Mouse (Mus musculus) hindbrain, embryonic 16.5 days (tissue): ENCODE data around the gene Trappc12. TPM values are rescaled to one million over a fixed set of nuclear protein-coding genes. Genes with fewer than 3 reads are reported as not detected.

ENCODE experiments used
- ATAC-seq: fragments of 200-750 bp; cut with Nextera tagmentation; 2 replicates; pipeline ENCODE4 v1.8.0; 2017; ENCODE audit warnings: moderate TSS enrichment, moderate library complexity
- H3K27ac ChIP-seq: fragments of 300-500 bp; sonication (generic); 2 replicates; pipeline ENCODE4 v1.5.1; 2014; ENCODE audit warnings: low read depth, mild to moderate bottlenecking, control low read depth, low read length, moderate library complexity
- H3K27me3 ChIP-seq: fragments of 300-500 bp; sonication (generic); replicated peaks from 2 replicates; pipeline ENCODE4 v1.6.1; 2014; ENCODE audit warnings: low read length; ENCODE audit not compliant: control insufficient read depth, insufficient read depth
- H3K36me3 ChIP-seq: fragments of 300-500 bp; sonication (generic); 2 replicates; pipeline ENCODE4 v1.6.1; 2014; ENCODE audit warnings: mild to moderate bottlenecking, low read length, moderate library complexity, mixed read lengths; ENCODE audit not compliant: control insufficient read depth, insufficient read depth
- H3K4me1 ChIP-seq: fragments of 300-500 bp; sonication (generic); 2 replicates; pipeline ENCODE4 v1.6.1; 2014; ENCODE audit warnings: low read depth, low read length; ENCODE audit not compliant: control insufficient read depth, insufficient read depth
- H3K4me2 ChIP-seq: fragments of 300-500 bp; sonication (generic); 2 replicates; pipeline ENCODE4 v1.6.1; 2014; ENCODE audit warnings: mild to moderate bottlenecking, low read length, control low read depth, moderate library complexity
- H3K4me3 ChIP-seq: fragments of 300-500 bp; sonication (generic); 2 replicates; pipeline ENCODE4 v1.5.1; 2014; ENCODE audit warnings: mild to moderate bottlenecking, low read length, control low read depth, moderate library complexity
- H3K9ac ChIP-seq: fragments of 300-500 bp; sonication (generic); 2 replicates; pipeline ENCODE4 v1.6.1; 2014; ENCODE audit warnings: low read depth, mild to moderate bottlenecking, control low read depth, low read length, moderate library complexity
- H3K9me3 ChIP-seq: fragments of 300-500 bp; sonication (generic); 2 replicates; pipeline ENCODE4 v1.6.1; 2014; ENCODE audit warnings: mild to moderate bottlenecking, low read length, moderate library complexity; ENCODE audit not compliant: control insufficient read depth
- WGBS: fragments of 180-500 bp; shearing (Covaris S2); extraction: QIAGEN DNeasy Blood & Tissue Kit; methylation state at CpG from one replicate; pipeline ENCODE4 v1.1.7; 2014; 5-methylcytosine and 5-hydroxymethylcytosine counted together
- polyA plus RNA-seq: library from polyadenylated mRNA; unstranded; fragments of >200 nt; fragmentation: Nextera tagmentation; extraction: Ambion mirVana; gene quantifications from 2 replicates; pipeline ENCODE4 v1.2.1, GENCODE M21; 2015

Gene Trappc12
- polyA plus RNA-seq, 1 experiment from 2014 or later, result 41.4 TPM

GRCm38 (mm10) chr12:28700101-28700511 lies 50.2 kb downstream of the Trappc12 start:
- ATAC-seq, result peak; percentile 37
- Histone ChIP-seq H3K27me3 (no peaks in the 10 kb centered on the region), H3K36me3 (peaks cover 6% of the 10 kb centered on the region; the same call in 1 of the 2 replicates), H3K4me3 (no peak overlapping the region), H3K4me2 (no peak overlapping the region), H3K9me3 (no peaks in the 10 kb centered on the region), H3K4me1 (peaks cover 28% of the 10 kb centered on the region), H3K9ac (peak overlapping the region; percentile 61), H3K27ac (peak overlapping the region; percentile 83)
- 21% methylated on average over 3 of the region's 3 CpGs for WGBS

- no peaks in the 10 kb centered on the region for H3K27me3 ChIP-seq
- peak; percentile 57; the same call in 1 of the 2 replicates for ATAC-seq
- no peak overlapping the region for H3K4me3 ChIP-seq
- H3K9ac ChIP-seq, result peak overlapping the region; percentile 61
- peaks cover 6% of the 10 kb centered on the region; the same call in 1 of the 2 replicates for H3K36me3 ChIP-seq
- WGBS, result 4% methylated on average over 6 of the region's 6 CpGs
- H3K4me2 ChIP-seq, result no peak overlapping the region
- H3K27ac ChIP-seq, result peak overlapping the region; percentile 83
- peaks cover 24% of the 10 kb centered on the region for H3K4me1 ChIP-seq
- no peaks in the 10 kb centered on the region for H3K9me3 ChIP-seq
Observed at GRCm38 (mm10) chr12:28699656-28700055, 50.6 kb downstream of the Trappc12 start.

DNA sequence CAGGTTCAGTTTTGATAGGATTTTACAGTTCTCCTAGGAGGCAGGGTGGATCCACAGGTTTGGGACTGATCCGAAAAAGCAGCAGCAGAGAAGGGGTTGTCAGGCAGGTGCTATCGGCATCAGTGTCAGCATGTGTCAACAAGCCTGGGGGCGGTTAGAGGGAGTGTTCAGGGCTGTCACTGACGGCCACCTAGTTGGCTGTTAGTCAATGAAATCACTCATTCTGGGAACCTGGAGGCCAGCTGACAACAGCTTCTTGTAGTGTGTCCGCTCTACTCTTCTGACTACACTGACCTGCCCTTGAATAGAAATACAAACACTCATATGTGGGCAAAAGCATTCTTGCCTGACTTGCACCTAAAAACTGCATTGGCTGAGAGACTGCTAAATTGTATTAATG lies 51.2 kb downstream of the Trappc12 start:
- WGBS, result 62% methylated on average over 5 of the region's 5 CpGs
- Histone ChIP-seq H3K9ac (peak overlapping the region; percentile 41; the same call in 1 of the 2 replicates), H3K9me3 (no peaks in the 10 kb centered on the region), H3K4me1 (peaks cover 20% of the 10 kb centered on the region), H3K4me3 (no peak overlapping the region), H3K36me3 (peaks cover 6% of the 10 kb centered on the region; the same call in 1 of the 2 replicates), H3K4me2 (no peak overlapping the region), H3K27me3 (no peaks in the 10 kb centered on the region), H3K27ac (peak overlapping the region; percentile 65)
- ATAC-seq, result no peak

GRCm38 (mm10) chr12:28697821-28698595 lies 52.3 kb downstream of the Trappc12 start:
- Histone ChIP-seq H3K4me1 (peaks cover 20% of the 10 kb centered on the region), H3K9ac (no peak overlapping the region), H3K4me3 (no peak overlapping the region), H3K36me3 (peaks cover 6% of the 10 kb centered on the region; the same call in 1 of the 2 replicates), H3K27ac (no peak overlapping the region), H3K4me2 (no peak overlapping the region), H3K27me3 (no peaks in the 10 kb centered on the region), H3K9me3 (no peaks in the 10 kb centered on the region)
- ATAC-seq, result no peak
- WGBS, result 71% methylated on average over 14 of the region's 14 CpGs

DNA sequence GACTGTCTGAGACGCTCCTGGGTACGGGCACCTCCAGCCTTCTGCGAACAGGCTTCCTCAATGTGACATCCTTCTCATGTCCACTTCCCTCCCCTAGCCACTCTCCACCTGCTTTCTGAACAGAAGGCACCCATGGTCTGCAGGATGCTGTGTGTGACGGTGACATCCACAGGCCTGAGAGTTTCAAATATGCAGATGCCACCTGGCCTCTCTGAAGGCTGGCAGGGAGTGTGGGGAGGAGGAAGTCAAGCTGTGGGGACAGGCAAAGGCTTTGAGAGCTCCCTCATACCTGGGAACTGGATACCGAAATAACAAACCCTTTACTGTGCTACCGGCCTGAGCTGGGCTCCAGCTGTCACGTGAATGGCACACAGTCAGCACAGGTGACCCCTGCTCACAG lies 55.5 kb downstream of the Trappc12 start:
- H3K4me2 ChIP-seq, result no peak overlapping the region
- peaks cover 17% of the 10 kb centered on the region for H3K36me3 ChIP-seq
- no peaks in the 10 kb centered on the region for H3K9me3 ChIP-seq
- no peak overlapping the region for H3K27ac ChIP-seq
- no peak overlapping the region; the same call in 1 of the 2 replicates for H3K9ac ChIP-seq
- 92% methylated on average over 7 of the region's 7 CpGs for WGBS
- H3K4me3 ChIP-seq, result no peak overlapping the region
- no peak for ATAC-seq
- no peaks in the 10 kb centered on the region for H3K27me3 ChIP-seq
- H3K4me1 ChIP-seq, result peaks cover under 1% of the 10 kb centered on the region; the same call in 1 of the 2 replicates

DNA sequence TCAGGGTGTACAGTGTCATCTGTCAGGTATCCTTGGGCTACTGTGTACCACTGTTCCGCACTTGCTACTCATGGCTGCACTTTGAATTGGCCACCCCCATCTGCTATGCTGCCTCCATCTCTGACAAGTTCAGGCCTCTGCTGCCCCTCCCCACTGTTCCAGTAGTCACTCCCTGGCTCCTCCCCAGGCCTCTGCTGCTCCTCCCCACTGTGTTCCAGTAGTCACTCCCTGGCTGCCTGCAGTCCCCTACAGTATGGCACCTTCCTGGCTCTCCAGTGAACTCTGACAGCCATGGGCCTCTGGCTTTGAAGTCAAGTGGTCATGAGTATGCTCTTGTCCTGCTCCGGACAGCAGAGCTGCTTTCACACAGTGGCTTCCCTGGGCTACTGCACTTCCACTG lies 56.0 kb downstream of the Trappc12 start:
- H3K9me3 ChIP-seq, result no peaks in the 10 kb centered on the region
- H3K4me3 ChIP-seq, result no peak overlapping the region
- WGBS, result 92% methylated on average over 2 of the region's 2 CpGs
- no peaks in the 10 kb centered on the region for H3K27me3 ChIP-seq
- no peaks in the 10 kb centered on the region for H3K4me1 ChIP-seq
- H3K27ac ChIP-seq, result no peak overlapping the region
- H3K9ac ChIP-seq, result no peak overlapping the region
- H3K4me2 ChIP-seq, result no peak overlapping the region
- no peak for ATAC-seq
- peaks cover 17% of the 10 kb centered on the region for H3K36me3 ChIP-seq

DNA sequence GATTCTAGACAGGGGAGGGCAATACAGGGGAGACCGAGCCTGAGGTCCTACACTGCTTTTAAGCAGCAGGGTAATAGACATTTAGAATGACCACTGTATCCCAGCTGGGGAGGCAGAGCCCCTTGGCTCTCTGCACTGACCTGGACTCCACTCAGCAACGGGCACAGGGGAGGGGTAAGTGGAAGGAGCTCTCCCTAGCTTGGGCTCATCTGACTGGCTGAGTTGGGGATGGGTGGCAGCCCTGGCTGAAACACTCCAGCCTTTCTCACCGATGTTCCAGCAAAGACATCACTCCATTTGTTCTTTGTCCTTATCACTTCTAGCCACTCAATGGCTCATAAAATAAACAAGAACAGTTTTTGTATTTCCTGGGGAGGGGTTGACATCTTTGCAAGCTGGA lies 56.5 kb downstream of the Trappc12 start:
- Histone ChIP-seq H3K27me3 (no peaks in the 10 kb centered on the region), H3K27ac (no peak overlapping the region), H3K9ac (no peak overlapping the region), H3K9me3 (no peaks in the 10 kb centered on the region), H3K4me3 (no peak overlapping the region), H3K4me2 (no peak overlapping the region), H3K4me1 (no peaks in the 10 kb centered on the region), H3K36me3 (peaks cover 19% of the 10 kb centered on the region)
- 85% methylated on average over 3 of the region's 3 CpGs for WGBS
- ATAC-seq, result no peak

DNA sequence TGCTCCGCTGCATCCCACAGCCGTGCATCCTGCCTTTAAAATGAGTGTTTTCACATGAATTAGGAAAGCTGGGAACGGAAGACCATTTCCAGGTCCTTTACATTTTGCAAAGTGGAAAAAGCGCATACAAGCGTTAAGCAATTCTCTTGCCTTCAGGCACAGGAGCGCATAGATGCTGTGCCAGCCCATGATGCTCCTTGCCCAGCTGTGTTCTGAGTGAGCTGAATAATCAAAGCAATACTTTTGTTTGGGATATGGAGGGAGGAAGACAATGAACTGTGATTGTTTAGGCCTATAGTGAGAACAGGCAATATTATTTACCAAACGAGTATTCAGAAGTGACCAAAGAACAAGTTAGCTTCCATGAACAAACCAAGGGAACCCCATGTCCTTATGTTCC lies 59.5 kb downstream of the Trappc12 start:
- H3K4me2 ChIP-seq, result no peak overlapping the region
- H3K4me1 ChIP-seq, result 0 out of 2 replicates have a peak, but pooled peaks cover 5% of the 10 kb centered on the region
- H3K27ac ChIP-seq, result no peak overlapping the region
- H3K27me3 ChIP-seq, result no peaks in the 10 kb centered on the region
- 94% methylated on average over 7 of the region's 7 CpGs for WGBS
- peaks cover 13% of the 10 kb centered on the region for H3K36me3 ChIP-seq
- no peaks in the 10 kb centered on the region for H3K9me3 ChIP-seq
- no peak overlapping the region for H3K9ac ChIP-seq
- ATAC-seq, result no peak
- no peak overlapping the region for H3K4me3 ChIP-seq

- H3K4me2 ChIP-seq, result no peak overlapping the region
- peaks cover 13% of the 10 kb centered on the region for H3K36me3 ChIP-seq
- no peak overlapping the region for H3K9ac ChIP-seq
- H3K27ac ChIP-seq, result no peak overlapping the region
- H3K9me3 ChIP-seq, result no peaks in the 10 kb centered on the region
- H3K27me3 ChIP-seq, result no peaks in the 10 kb centered on the region
- WGBS, result 91% methylated on average over 6 of the region's 6 CpGs
- ATAC-seq, result no peak
- H3K4me1 ChIP-seq, result 0 out of 2 replicates have a peak, but pooled peaks cover 5% of the 10 kb centered on the region
- H3K4me3 ChIP-seq, result no peak overlapping the region
Observed at GRCm38 (mm10) chr12:28688996-28689395, 61.3 kb downstream of the Trappc12 start.
